Mouse (Mus musculus): ENCODE results near the gene Ppp1r14b. TPM values are rescaled to one million over a fixed set of nuclear protein-coding genes. Genes with fewer than 3 reads are reported as not detected.

The Ppp1r14b gene
- total RNA-seq (2021): 100 to 1,000 TPM; 364 to 392 TPM
- long read RNA-seq, experiment 1, transcript Ppp1r14b-201 (4 exons, 999 nt): major isoform, 214 of 239 reads
- long read RNA-seq, experiment 1, transcript Ppp1r14b-202 (3 exons, 552 nt): minor isoform, 17 of 239 reads
- long read RNA-seq, experiment 1, partial matches to known transcripts: 0 of 239 reads
- long read RNA-seq, experiment 1, other reads (novel, unspliced or antisense): 4 of 239 reads
- long read RNA-seq, experiment 2, transcript Ppp1r14b-201 (4 exons, 999 nt): major isoform, 190 of 213 reads
- long read RNA-seq, experiment 2, transcript Ppp1r14b-202 (3 exons, 552 nt): minor isoform, 10 of 213 reads
- long read RNA-seq, experiment 2, partial matches to known transcripts: 0 of 213 reads
- long read RNA-seq, experiment 2, other reads (novel, unspliced or antisense): 7 of 213 reads

GRCm38 (mm10) chr19:6974211-6975205, at the start of gene Ppp1r14b:
Gene Ppp1r14b, plus strand, starts transcription at chr19:6974968.
- peak; percentile 80 to 89 for DNase-seq (ENCODE audit: low spot score in 2 of 2)

GRCm38 (mm10) chr19:6925307-6925573, 49.5 kb upstream of the Ppp1r14b start, which contains the start of gene Catsperz:
Gene Catsperz, minus strand, starts transcription at chr19:6925380.
- no peak for DNase-seq (ENCODE audit: low spot score in 2 of 2)

- no peak for DNase-seq (ENCODE audit: low spot score in 2 of 2)
Observed at GRCm38 (mm10) chr19:6925611-6926329, 49.0 kb upstream of the Ppp1r14b start.

GRCm38 (mm10) chr19:6926559-6927255, 48.1 kb upstream of the Ppp1r14b start:
- DNase-seq (ENCODE audit: low spot score in 2 of 2): no peak

GRCm38 (mm10) chr19:6928080-6928479, 46.7 kb upstream of the Ppp1r14b start:
- no peak for DNase-seq (ENCODE audit: low spot score in 2 of 2)

GRCm38 (mm10) chr19:6931002-6931401, 43.8 kb upstream of the Ppp1r14b start:
- DNase-seq (ENCODE audit: low spot score in 2 of 2): peak in 1 of 2 experiments; percentile 9

- no peak for DNase-seq (ENCODE audit: low spot score in 2 of 2)
Observed at GRCm38 (mm10) chr19:6932018-6932417, 42.8 kb upstream of the Ppp1r14b start.

- peak in 1 of 2 experiments; percentile 11 for DNase-seq (ENCODE audit: low spot score in 2 of 2)
Observed at GRCm38 (mm10) chr19:6933102-6933435, 41.7 kb upstream of the Ppp1r14b start.

GRCm38 (mm10) chr19:6933436-6934194, 41.2 kb upstream of the Ppp1r14b start:
- DNase-seq (ENCODE audit: low spot score in 2 of 2): peak in 1 of 2 experiments; percentile 19

GRCm38 (mm10) chr19:6934195-6934977, 40.4 kb upstream of the Ppp1r14b start, which contains the start of gene Kcnk4:
Gene Kcnk4, minus strand, starts transcription at chr19:6934515.
- peak in 1 of 2 experiments; percentile 15 for DNase-seq (ENCODE audit: low spot score in 2 of 2)

- DNase-seq (ENCODE audit: low spot score in 2 of 2): no peak
Observed at GRCm38 (mm10) chr19:6936299-6936698, 38.5 kb upstream of the Ppp1r14b start.

- no peak for DNase-seq (ENCODE audit: low spot score in 2 of 2)
Observed at GRCm38 (mm10) chr19:6937541-6938465, 37.0 kb upstream of the Ppp1r14b start.

GRCm38 (mm10) chr19:6939106-6940002, 35.4 kb upstream of the Ppp1r14b start:
- DNase-seq (ENCODE audit: low spot score in 2 of 2): no peak

- peak in 1 of 2 experiments; percentile 17 for DNase-seq (ENCODE audit: low spot score in 2 of 2)
Observed at GRCm38 (mm10) chr19:6940396-6941351, 34.1 kb upstream of the Ppp1r14b start.

- peak; percentile 94 for DNase-seq (ENCODE audit: low spot score in 2 of 2)
Observed at GRCm38 (mm10) chr19:6941372-6942248, 33.2 kb upstream of the Ppp1r14b start, which contains the start of gene Bad. Gene Bad, plus strand, starts transcription at chr19:6941861.
